Mouse (Mus musculus): ENCODE measurements at regions not wholly inside any gene's neighbourhood (a gene's known extent, or its start where the extent isn't known, plus 50 kb on each side); places are given as distances from the start of the nearest gene placed in this dataset.

DNA sequence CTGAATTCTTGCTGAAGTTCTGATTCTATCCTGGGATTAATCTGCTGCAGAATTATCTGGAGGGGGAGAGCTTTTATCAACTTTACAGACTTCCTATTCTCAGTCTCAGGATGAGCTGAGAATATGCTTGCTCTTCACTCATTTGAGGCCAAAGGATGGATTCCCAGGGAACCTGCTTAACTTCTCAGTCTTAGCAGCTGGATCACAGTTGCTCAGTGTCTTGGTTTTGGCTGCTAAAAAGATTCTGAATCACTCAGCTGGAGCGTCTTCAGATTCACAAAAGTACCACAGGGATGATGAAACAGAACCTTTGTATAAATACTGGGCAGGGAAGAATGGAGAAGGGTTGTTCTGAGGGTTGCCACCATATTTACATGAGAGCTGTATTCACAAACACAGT, 3481.6 kb downstream of the 9330182O14Rik start:
- TF ChIP-seq CTCF (conservative IDR thresholded peaks at IDR 0.05; ENCODE audit: low read length) (no peak), POU5F1 (IDR thresholded peaks at IDR 0.05; ENCODE audit: borderline replicate concordance, low read length) (no peak)
